Mouse (Mus musculus) Patski (cell line): ENCODE results near the gene Prkci. TPM values are rescaled to one million over a fixed set of nuclear protein-coding genes. Genes with fewer than 3 reads are reported as not detected.

Source experiments
- ATAC-seq: fragments of 100-300 bp; one replicate; pipeline ENCODE4 v1.8.0; 2021
- CTCF ChIA-PET: fragments of 350-600 bp; sonication (Branson Sonifier 250); formaldehyde crosslinking; loops from one replicate; lab custom pipeline; 2022; ENCODE audit warnings: inconsistent platforms; lab: Charles Lee
- POLR2A ChIA-PET: fragments of 350-600 bp; sonication (Branson Sonifier 250); formaldehyde crosslinking; loops from one replicate; lab custom pipeline; 2022; ENCODE audit warnings: antibody characterized with exemption, inconsistent platforms; lab: Charles Lee
- DNase-seq: peaks from one replicate; pipeline ENCODE4 v3.0.0-alpha.2; 2011; ENCODE audit warnings: low read depth, low spot score
- H3K27me3 ChIP-seq: fragments of 371-371 bp; one replicate; pipeline ENCODE4 v1.5.1; 2021
- CTCF ChIP-seq: fragments of 100-300 bp; IDR thresholded peaks from one replicate; pipeline ENCODE4 v1.5.1; 2021
- in situ Hi-C: fragments of 300-500 bp; cut with MboI; formaldehyde crosslinking; loops from 3 replicates; pipeline ENCODE4 v1.11.1; 2018; ENCODE audit warnings: low pct_unique_long_range_greater_than_20kb, mixed read lengths
- polyA plus RNA-seq: library from polyadenylated mRNA; unstranded; gene quantifications from one replicate; pipeline ENCODE4 v1.2.3, GENCODE M21; 2021

Prkci gene
- polyA plus RNA-seq, 1 experiment from 2014 or later: 150 TPM

DNA sequence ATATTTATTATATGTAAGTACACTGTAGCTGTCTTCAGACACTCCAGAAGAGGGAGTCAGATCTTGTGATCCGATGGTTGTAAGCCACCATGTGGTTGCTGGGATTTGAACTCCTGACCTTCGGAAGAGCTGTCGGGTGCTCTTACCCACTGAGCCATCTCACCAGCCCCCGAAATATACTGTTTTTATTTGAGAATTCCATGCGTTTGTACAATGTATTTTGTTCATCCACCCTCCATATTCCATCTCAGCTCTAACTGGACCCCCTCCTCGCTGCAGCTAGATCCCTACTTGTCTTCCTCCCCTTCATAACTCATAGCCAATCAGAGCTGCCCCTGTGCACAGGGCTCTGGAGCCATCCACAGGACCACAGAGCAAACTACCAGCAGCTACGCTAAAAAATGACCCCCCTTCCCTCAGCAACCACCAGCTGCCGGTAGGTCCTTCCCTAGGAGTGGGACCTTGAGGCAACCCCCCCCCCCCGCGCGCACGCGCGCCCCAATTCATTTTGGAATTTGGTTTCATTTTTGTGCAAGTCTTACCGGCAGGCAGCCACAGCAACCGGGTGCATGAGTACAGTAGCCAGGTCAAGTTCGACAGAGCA, 60.6 kb downstream of the Prkci start:
- TF ChIP-seq CTCF: no peak
- POLR2A ChIA-PET: interaction anchor here (0.6 to 1.8 kb wide), 9 partner anchors 14 to 464 kb away, joined by 3 to 8 read pairs (median 3); partner anchors contain the start of gene Skil
- in situ Hi-C loops: loop anchor here (5.0 to 10.0 kb wide), 5 partner anchors 36 to 546 kb away; partner anchors contain the start of gene Actrt3
- H3K27me3 ChIP-seq: no peaks in the 10 kb centered on the region
- peak; percentile 68 for DNase-seq
- CTCF ChIA-PET: interaction anchor here (1.0 to 2.0 kb wide), 19 partner anchors 9 to 464 kb away, joined by 3 to 29 read pairs (median 5); no protein-coding TSS in a partner anchor
- ATAC-seq: peak; percentile 41

DNA sequence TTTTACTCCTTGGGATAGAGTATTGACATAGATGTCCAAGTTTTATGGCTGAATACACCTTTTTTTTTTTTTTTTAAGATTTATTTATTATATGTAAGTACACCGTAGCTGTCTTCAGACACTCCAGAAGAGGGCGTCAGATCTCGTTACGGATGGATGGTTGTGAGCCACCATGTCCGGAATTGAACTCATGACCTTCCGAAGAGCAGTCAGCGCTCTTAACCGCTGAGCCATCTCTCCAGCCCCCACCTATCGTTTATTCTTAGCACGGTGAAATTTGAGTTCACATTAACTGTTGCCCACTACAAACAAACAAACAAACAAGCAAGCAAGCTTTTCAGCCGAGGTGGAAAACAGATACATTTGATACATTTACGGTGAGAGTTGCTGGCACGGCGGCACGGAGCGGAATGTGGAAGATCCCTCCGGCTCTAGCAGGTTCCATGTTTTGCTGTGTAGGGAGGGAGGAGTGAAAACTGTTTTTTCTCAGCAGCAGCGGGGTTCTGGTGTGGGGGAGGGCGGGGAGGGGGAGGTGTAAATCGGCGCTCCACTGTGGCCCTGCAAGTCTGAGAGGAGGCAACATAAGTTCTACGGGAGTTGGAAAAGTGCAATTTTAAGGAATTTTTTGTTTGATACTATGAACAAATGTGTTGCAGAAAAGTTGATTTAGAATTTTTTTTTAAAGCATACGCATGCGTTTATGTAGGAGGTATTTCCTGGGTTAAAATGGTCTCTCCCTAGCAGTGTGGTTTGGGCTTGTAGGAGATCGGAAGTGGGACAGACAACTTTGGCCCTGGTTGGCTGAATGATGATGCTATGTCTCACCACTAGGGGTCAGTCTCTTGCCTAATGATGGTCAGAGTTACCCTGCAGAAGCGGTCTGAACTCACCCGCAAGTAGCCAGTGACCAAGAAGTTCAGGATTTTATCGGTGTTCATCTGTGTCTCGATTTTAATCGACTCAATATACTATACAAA, 61.4 kb downstream of the Prkci start:
- peak; percentile 86 for ATAC-seq
- peak; percentile 99 for DNase-seq
- CTCF ChIA-PET: interaction anchor here (1.0 to 2.0 kb wide), 16 partner anchors 10 to 464 kb away, joined by 3 to 29 read pairs (median 4); no protein-coding TSS in a partner anchor
- in situ Hi-C loops: loop anchor here (5.0 to 10.0 kb wide), 5 partner anchors 35 to 545 kb away; partner anchors contain the start of gene Actrt3
- POLR2A ChIA-PET: interaction anchor here (0.8 to 1.8 kb wide), 6 partner anchors 37 to 464 kb away, joined by 3 to 8 read pairs (median 3); no protein-coding TSS in a partner anchor
- peak; percentile 98 for TF ChIP-seq CTCF
- H3K27me3 ChIP-seq: no peaks in the 10 kb centered on the region

DNA sequence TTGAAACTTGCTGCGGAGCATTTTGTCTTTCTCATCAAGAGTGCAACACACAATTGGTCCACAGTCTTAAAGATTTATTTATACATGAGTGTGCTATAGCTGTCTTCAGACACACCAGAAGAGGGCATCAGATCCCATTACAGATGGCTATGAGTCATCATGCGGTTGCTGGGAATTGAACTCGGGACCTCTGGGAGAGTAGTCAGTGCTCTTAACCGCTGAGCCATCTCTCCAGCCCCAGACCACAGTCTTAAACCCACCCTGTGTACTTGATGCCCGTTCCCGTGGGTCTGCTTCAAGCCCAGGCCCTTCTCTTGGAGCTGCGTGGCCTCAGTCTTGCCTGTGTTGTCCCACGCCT, 65.2 kb downstream of the Prkci start:
- ATAC-seq (no peak), DNase-seq (no peak)
- no peaks in the 10 kb centered on the region for H3K27me3 ChIP-seq
- CTCF ChIA-PET: interaction anchor here (0.7 to 4.8 kb wide), 13 partner anchors 11 to 468 kb away, joined by 3 to 31 read pairs (median 3); no protein-coding TSS in a partner anchor
- in situ Hi-C loops: no loop called here
- POLR2A ChIA-PET: interaction anchor here (0.6 to 1.2 kb wide), 3 partner anchors 35 to 78 kb away, joined by 3 read pairs; no protein-coding TSS in a partner anchor
- TF ChIP-seq CTCF: peak; percentile 41

DNA sequence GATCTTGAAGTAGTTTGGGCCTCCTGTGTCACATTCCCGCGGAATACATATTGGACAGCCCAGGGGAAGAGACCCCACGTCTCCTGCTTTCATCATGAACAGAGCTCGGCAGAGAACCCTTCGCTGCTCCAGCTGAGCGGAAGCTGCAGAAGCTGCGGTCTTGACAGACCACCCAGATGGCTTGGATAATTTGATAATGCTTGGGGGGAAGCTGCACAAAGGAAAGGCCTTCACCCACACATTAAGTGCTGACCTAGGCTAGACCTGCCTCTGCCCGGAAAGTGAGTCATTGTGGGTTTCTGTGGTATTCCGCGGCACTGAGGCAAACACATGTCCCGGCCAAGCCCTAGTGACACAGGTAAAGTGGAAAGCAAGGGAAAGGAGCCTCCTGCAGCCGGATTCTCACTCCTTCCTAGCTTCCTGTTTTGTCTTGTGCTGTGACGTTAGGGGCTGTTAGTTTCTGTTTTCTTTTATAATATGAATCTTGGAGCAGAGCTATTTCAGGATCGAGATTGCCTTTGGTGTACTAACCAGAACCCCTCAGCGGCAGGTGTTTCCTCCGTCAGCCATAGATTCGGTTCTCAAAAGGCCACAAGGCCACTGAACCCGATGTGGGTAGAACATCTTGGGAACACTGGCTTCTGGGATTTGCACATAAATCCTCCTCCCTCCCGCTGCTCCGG, 65.7 kb downstream of the Prkci start:
- ChIA-PET CTCF (interaction anchor here (0.7 to 4.8 kb wide), 12 partner anchors 11 to 469 kb away, joined by 3 to 31 read pairs (median 3); no protein-coding TSS in a partner anchor), POLR2A (interaction anchor here (0.6 to 1.2 kb wide), 2 partner anchors 72 to 78 kb away, joined by 3 read pairs; no protein-coding TSS in a partner anchor)
- peak; percentile 53 for ATAC-seq
- no peak for TF ChIP-seq CTCF
- in situ Hi-C loops: no loop called here
- DNase-seq: peak; percentile 30
- H3K27me3 ChIP-seq: no peaks in the 10 kb centered on the region

DNA sequence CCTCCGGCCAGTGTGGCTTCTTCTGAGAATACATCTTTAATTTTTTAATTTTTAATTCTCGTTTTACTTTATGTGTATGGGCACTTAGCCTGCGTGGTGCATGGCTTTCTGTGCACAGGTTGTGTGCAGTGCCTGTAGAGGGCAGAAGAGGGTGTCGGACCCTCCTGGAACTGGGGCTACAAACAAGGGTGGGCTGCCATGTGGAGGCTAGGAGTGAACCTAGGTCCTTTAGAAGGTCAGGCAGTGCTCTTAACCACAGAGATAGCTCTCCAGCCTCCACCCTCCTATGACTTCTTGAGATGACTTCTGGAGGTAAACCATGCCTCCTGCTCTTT, 66.2 kb downstream of the Prkci start:
- DNase-seq (no peak), ATAC-seq (no peak)
- TF ChIP-seq CTCF: no peak
- ChIA-PET CTCF (interaction anchor here (0.7 to 4.8 kb wide), 10 partner anchors 10 to 469 kb away, joined by 3 to 31 read pairs (median 3); no protein-coding TSS in a partner anchor), POLR2A (no interaction called here)
- in situ Hi-C loops: no loop called here
- no peaks in the 10 kb centered on the region for H3K27me3 ChIP-seq

DNA sequence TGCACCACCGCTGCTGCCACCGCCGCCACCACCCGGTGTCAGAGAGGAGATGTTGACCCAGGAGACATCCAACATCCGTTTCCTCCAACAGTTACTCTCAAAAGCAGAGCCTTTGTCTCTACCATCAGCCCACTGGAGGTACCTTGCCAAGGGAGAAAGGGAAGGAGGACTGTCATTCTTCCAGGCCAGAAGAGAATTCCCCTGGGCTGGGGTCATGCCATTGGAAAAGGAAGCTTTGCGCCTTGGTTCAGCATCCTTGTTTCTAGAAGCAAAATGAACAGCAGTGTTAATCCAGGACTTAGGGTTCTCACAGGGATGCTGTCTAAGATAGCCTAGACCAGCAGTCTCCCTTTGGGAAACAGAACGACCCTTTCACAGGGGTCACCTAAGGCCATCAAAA, 66.8 kb downstream of the Prkci start:
- in situ Hi-C loops: no loop called here
- DNase-seq (no peak), ATAC-seq (no peak)
- H3K27me3 ChIP-seq: no peaks in the 10 kb centered on the region
- CTCF ChIA-PET: interaction anchor here (2.2 to 4.8 kb wide), 2 partner anchors 56 to 76 kb away, joined by 10 to 31 read pairs; no protein-coding TSS in a partner anchor
- no peak for TF ChIP-seq CTCF
- POLR2A ChIA-PET: no interaction called here

DNA sequence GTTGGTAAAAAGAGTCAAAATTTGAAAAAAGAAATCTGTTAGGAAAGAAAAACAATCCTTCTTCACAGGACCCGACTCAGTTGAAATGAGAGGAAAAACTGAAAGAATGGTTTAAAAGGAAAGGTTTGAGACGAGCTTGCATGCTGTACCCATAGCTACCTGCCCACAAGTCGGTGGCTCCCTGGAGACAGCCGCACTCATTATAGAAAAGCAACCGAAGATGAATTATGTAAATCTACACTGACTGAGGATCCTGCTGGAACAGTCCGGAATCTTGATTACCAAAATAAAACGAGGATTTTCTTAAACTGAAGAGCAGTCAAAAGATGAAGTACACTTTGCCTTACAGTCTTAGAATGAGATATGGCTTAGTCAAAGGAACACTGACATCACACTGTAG, 72.9 kb downstream of the Prkci start:
- ChIA-PET POLR2A (no interaction called here), CTCF (no interaction called here)
- no peaks in the 10 kb centered on the region for H3K27me3 ChIP-seq
- no peak for TF ChIP-seq CTCF
- no peak for DNase-seq
- in situ Hi-C loops: no loop called here
- no peak for ATAC-seq

DNA sequence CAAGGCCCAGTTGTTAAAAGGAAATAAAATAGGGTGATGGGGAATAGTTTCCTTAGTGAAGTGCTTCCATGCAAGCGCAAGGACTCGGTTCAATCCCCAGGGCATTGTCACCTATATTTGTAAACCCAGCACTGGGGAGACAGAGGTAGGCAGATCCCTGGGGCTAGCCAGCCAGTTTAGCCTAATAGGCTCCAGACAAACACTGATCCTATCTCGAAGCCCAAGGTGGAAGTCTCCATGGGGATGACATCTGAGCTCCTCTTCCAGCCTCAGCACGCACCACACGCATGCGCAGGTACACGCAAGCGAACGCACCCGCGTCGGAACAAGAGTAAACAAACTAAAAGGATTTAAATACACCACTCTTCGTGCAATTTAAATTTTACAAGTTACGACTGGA, 76.3 kb downstream of the Prkci start:
- ATAC-seq: no peak
- in situ Hi-C loops: no loop called here
- no peak for TF ChIP-seq CTCF
- H3K27me3 ChIP-seq: no peaks in the 10 kb centered on the region
- CTCF ChIA-PET: interaction anchor here (1.2 to 1.4 kb wide), 2 partner anchors 11 to 21 kb away, joined by 3 to 4 read pairs; no protein-coding TSS in a partner anchor
- POLR2A ChIA-PET: no interaction called here
- DNase-seq: no peak

DNA sequence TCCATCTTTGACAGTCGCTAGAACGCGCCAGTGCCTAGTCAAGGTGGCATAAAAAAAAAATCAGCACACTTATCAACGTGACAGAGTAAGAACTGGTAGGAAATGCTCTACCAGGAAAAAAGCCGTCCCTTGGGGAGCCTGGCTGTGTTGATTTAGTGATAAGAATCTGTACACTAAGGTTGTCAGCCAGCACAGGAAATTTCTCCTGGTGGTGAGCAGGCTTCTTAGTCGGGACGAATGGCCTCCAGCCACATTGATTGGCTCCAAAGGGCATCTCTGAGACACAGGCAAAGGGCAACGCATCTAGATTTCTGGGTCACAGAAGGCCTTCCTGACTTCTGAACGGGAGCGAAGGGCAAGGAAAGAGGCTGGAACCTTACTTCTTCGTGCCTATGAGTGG, 80.3 kb downstream of the Prkci start:
- CTCF ChIA-PET: interaction anchor here (1.1 kb wide), 1 partner anchor 10 kb away, joined by 3 read pairs; no protein-coding TSS in a partner anchor
- in situ Hi-C loops: no loop called here
- no peak for TF ChIP-seq CTCF

More for the DNA sequence above, 80.3 kb downstream of the Prkci start:
- no peaks in the 10 kb centered on the region for H3K27me3 ChIP-seq
- no peak for DNase-seq
- no peak for ATAC-seq
- POLR2A ChIA-PET: no interaction called here
